Mouse (Mus musculus) C2C12 (cell line): Measurements from ENCODE around the gene Eif4h.

Source experiments
- CEBPB ChIP-seq: IDR thresholded peaks from one replicate; pipeline ENCODE4 v1.6.1; 2011; ENCODE audit warnings: low read depth, mild to moderate bottlenecking, control low read depth, moderate library complexity
- CTCF ChIP-seq: IDR thresholded peaks from one replicate; pipeline ENCODE4 v1.5.1; 2011; ENCODE audit not compliant: control insufficient read depth, insufficient read depth, insufficient read length
- FOSL1 ChIP-seq: IDR thresholded peaks from one replicate; pipeline ENCODE4 v1.8.0; 2011; ENCODE audit warnings: mild to moderate bottlenecking, low read length; ENCODE audit not compliant: poor library complexity, insufficient read depth, severe bottlenecking
- MAX ChIP-seq: IDR thresholded peaks from one replicate; pipeline ENCODE4 v1.6.1; 2011; ENCODE audit warnings: mild to moderate bottlenecking, control low read depth
- MYOD1 ChIP-seq: IDR thresholded peaks from one replicate; pipeline ENCODE4 v1.6.1; 2011; ENCODE audit warnings: low read depth; ENCODE audit not compliant: control insufficient read depth, insufficient read length
- MYOG ChIP-seq: IDR thresholded peaks from one replicate; pipeline ENCODE4 v1.6.1; 2011; ENCODE audit not compliant: control insufficient read depth, insufficient read length; ENCODE audit errors: extremely low read depth
- USF1 ChIP-seq: IDR thresholded peaks from one replicate; pipeline ENCODE4 v1.6.1; 2011; ENCODE audit warnings: low read depth, mild to moderate bottlenecking, control low read depth, moderate library complexity

DNA sequence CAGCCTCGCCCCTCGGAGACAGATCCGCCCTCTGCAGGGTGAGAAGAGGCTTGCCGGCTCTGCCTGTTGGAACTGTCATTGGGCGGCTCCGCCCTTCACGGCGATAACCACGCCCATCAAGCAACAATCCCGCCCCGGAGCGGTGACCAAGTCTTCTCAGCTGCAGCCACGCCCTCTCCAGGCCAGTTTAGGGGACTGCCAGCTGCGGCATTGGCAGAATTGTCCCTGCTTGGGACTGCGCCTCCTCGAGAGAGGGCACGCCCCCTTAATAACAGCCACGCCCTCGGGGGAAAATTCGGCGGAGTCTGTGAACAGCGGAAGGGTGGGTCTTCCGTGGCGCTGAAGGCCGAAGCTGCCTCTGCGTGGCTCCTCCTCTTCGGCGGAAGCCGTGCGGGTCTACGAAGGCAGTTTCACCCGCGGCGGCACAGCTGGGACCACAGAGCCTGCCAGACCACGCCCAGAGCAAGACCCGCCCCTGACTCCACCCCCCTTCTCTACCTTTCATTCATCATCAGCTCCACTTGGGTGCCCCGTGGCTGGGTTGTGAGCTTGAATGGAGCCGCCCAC lies 49.5 kb upstream of the Eif4h start:
- TF ChIP-seq MAX (peak; percentile 62), CTCF (no peak), USF1 (no peak), CEBPB (no peak), MYOD1 (no peak), MYOG (no peak), FOSL1 (no peak)
